Mouse (Mus musculus) myocyte (in vitro differentiated cells): Measurements from ENCODE around the gene P4ha1. TPM values are rescaled to one million over a fixed set of nuclear protein-coding genes. Genes with fewer than 3 reads are reported as not detected.

ENCODE experiments used
- H3K27me3 ChIP-seq: one replicate; pipeline ENCODE4 v1.6.1; 2011; ENCODE audit not compliant: control insufficient read depth, insufficient read depth, insufficient read length
- H3K36me3 ChIP-seq: one replicate; pipeline ENCODE4 v1.6.1; 2011; ENCODE audit not compliant: control insufficient read depth, insufficient read depth
- H3K4me2 ChIP-seq: one replicate; pipeline ENCODE4 v1.6.1; 2011; ENCODE audit warnings: low read depth, control low read depth
- H3K4me3 ChIP-seq: one replicate; pipeline ENCODE4 v1.5.1; 2011; ENCODE audit warnings: mild to moderate bottlenecking, control low read depth, moderate library complexity
- H3K79me2 ChIP-seq: one replicate; pipeline ENCODE4 v1.6.1; 2011; ENCODE audit not compliant: control insufficient read depth, insufficient read depth
- H3ac ChIP-seq: one replicate; pipeline ENCODE4 v1.6.1; 2011; ENCODE audit not compliant: control insufficient read depth, insufficient read length
- CEBPB ChIP-seq: IDR thresholded peaks from 2 replicates; pipeline ENCODE4 v1.6.1; 2011; ENCODE audit warnings: mild to moderate bottlenecking, moderate library complexity; ENCODE audit not compliant: poor library complexity, insufficient read depth, severe bottlenecking
- E2F4 ChIP-seq: IDR thresholded peaks from one replicate; pipeline ENCODE4 v1.6.1; 2011; ENCODE audit warnings: mild to moderate bottlenecking, control low read depth, moderate library complexity; ENCODE audit not compliant: insufficient read depth
- MAX ChIP-seq: IDR thresholded peaks from one replicate; pipeline ENCODE4 v1.6.1; 2011; ENCODE audit warnings: low read depth, mild to moderate bottlenecking, control low read depth
- MYOD1 ChIP-seq, 3 experiments: IDR thresholded peaks; one replicate each; pipeline ENCODE4 v1.6.1; 2011; ENCODE audit warnings: control low read depth in 2 of 3, low read depth in 2 of 3, mild to moderate bottlenecking in 2 of 3, moderate library complexity in 1 of 3; ENCODE audit not compliant: insufficient read length in 2 of 3, control insufficient read depth in 1 of 3
- MYOG ChIP-seq, 3 experiments: IDR thresholded peaks; one replicate each; pipeline ENCODE4 v1.6.1; 2011; ENCODE audit warnings: control low read depth in 2 of 3, low read depth in 2 of 3, mild to moderate bottlenecking in 2 of 3; ENCODE audit not compliant: insufficient read length in 2 of 3, control insufficient read depth in 1 of 3, insufficient read depth in 1 of 3
- POLR2A ChIP-seq: IDR thresholded peaks from one replicate; pipeline ENCODE4 v1.6.1; 2011; ENCODE audit warnings: low read depth, mild to moderate bottlenecking, control low read depth, moderate library complexity; ENCODE audit not compliant: insufficient read length
- POLR2AphosphoS2 ChIP-seq: IDR thresholded peaks from one replicate; pipeline ENCODE4 v1.6.1; 2011; ENCODE audit warnings: low read depth, control low read depth; ENCODE audit not compliant: insufficient read length
- REST ChIP-seq: IDR thresholded peaks from one replicate; pipeline ENCODE4 v1.6.1; 2011; ENCODE audit warnings: mild to moderate bottlenecking, control low read depth, moderate library complexity; ENCODE audit not compliant: insufficient read depth, insufficient read length
- SRF ChIP-seq: IDR thresholded peaks from one replicate; pipeline ENCODE4 v1.6.1; 2011; ENCODE audit warnings: low read depth; ENCODE audit not compliant: control insufficient read depth, insufficient read length
- TCF12 ChIP-seq: IDR thresholded peaks from one replicate; pipeline ENCODE4 v1.6.1; 2011; ENCODE audit warnings: mild to moderate bottlenecking, control low read depth; ENCODE audit not compliant: poor library complexity, insufficient read depth, severe bottlenecking
- TCF3 ChIP-seq: IDR thresholded peaks from one replicate; pipeline ENCODE4 v1.6.1; 2011; ENCODE audit warnings: low read depth, control low read depth; ENCODE audit not compliant: insufficient read length
- USF1 ChIP-seq: IDR thresholded peaks from one replicate; pipeline ENCODE4 v1.6.1; 2011; ENCODE audit warnings: low read depth, mild to moderate bottlenecking, control low read depth, moderate library complexity
- polyA plus RNA-seq: library from polyadenylated mRNA; unstranded; fragments of >200 nt; fragmentation: generic; extraction: Trizol; gene quantifications from one replicate; pipeline ENCODE4 v1.2.1, GENCODE M21; 2012; ENCODE audit warnings: missing spikeins

The P4ha1 gene
- polyA plus RNA-seq, 1 experiment = 107 TPM

- H3K36me3 ChIP-seq = no peaks in the 10 kb centered on the region
- H3K4me3 ChIP-seq = no peak overlapping the region
- no peaks in the 10 kb centered on the region for H3K79me2 ChIP-seq
- TF ChIP-seq TCF3 (no peak), MAX (no peak), POLR2AphosphoS2 (no peak), POLR2A (no peak), TCF12 (no peak), MYOG (IDR thresholded peaks at IDR 0.05; ENCODE audit: control insufficient read depth in 1 of 3, insufficient read depth in 1 of 3, insufficient read length in 2 of 3, low read depth in 2 of 3) (no peak)
- no peaks in the 10 kb centered on the region for H3K27me3 ChIP-seq
- peak overlapping the region; percentile 42 for H3K4me2 ChIP-seq
- no peak overlapping the region for H3ac ChIP-seq
Measured at GRCm38 (mm10) chr10:59308993-59309715, 13.9 kb upstream of the P4ha1 start.

GRCm38 (mm10) chr10:59310124-59310523, 13.0 kb upstream of the P4ha1 start:
- Histone ChIP-seq H3K4me2 (no peak overlapping the region), H3K4me3 (no peak overlapping the region), H3K27me3 (no peaks in the 10 kb centered on the region), H3K79me2 (no peaks in the 10 kb centered on the region), H3K36me3 (no peaks in the 10 kb centered on the region), H3ac (no peak overlapping the region)
- TF ChIP-seq MAX = no peak
- TF ChIP-seq MYOD1 (IDR thresholded peaks at IDR 0.05; ENCODE audit: control insufficient read depth in 1 of 3, insufficient read length in 2 of 3, low read depth in 2 of 3) = no peak
- no peak for TF ChIP-seq E2F4
- TF ChIP-seq SRF = no peak
- TF ChIP-seq POLR2A = no peak
- no peak for TF ChIP-seq POLR2AphosphoS2
- TF ChIP-seq TCF3 = no peak
- no peak for TF ChIP-seq REST
- no peak for TF ChIP-seq USF1

- Histone ChIP-seq H3K27me3 (no peaks in the 10 kb centered on the region), H3K79me2 (no peaks in the 10 kb centered on the region), H3K4me3 (no peak overlapping the region), H3ac (no peak overlapping the region), H3K36me3 (no peaks in the 10 kb centered on the region), H3K4me2 (no peak overlapping the region)
- no peak for TF ChIP-seq TCF12
- no peak for TF ChIP-seq MYOD1 (IDR thresholded peaks at IDR 0.05; ENCODE audit: control insufficient read depth in 1 of 3, insufficient read length in 2 of 3, low read depth in 2 of 3)
- no peak for TF ChIP-seq E2F4
- no peak for TF ChIP-seq POLR2A
- no peak for TF ChIP-seq CEBPB
- no peak for TF ChIP-seq USF1
- TF ChIP-seq SRF = no peak
- TF ChIP-seq REST = no peak
- no peak for TF ChIP-seq MYOG (IDR thresholded peaks at IDR 0.05; ENCODE audit: control insufficient read depth in 1 of 3, insufficient read depth in 1 of 3, insufficient read length in 2 of 3, low read depth in 2 of 3)
Measured at GRCm38 (mm10) chr10:59310691-59311457, 12.2 kb upstream of the P4ha1 start.

- no peak overlapping the region for H3ac ChIP-seq
- no peaks in the 10 kb centered on the region for H3K36me3 ChIP-seq
- TF ChIP-seq POLR2AphosphoS2 (no peak), USF1 (no peak), MAX (no peak), TCF3 (no peak), REST (no peak), E2F4 (no peak), TCF12 (no peak), MYOD1 (IDR thresholded peaks at IDR 0.05; ENCODE audit: control insufficient read depth in 1 of 3, insufficient read length in 2 of 3, low read depth in 2 of 3) (no peak), POLR2A (no peak), SRF (no peak), MYOG (IDR thresholded peaks at IDR 0.05; ENCODE audit: control insufficient read depth in 1 of 3, insufficient read depth in 1 of 3, insufficient read length in 2 of 3, low read depth in 2 of 3) (no peak), CEBPB (no peak)
- H3K27me3 ChIP-seq = no peaks in the 10 kb centered on the region
- no peak overlapping the region for H3K4me3 ChIP-seq
- no peaks in the 10 kb centered on the region for H3K79me2 ChIP-seq
- H3K4me2 ChIP-seq = no peak overlapping the region
Measured at GRCm38 (mm10) chr10:59311881-59312280, 11.2 kb upstream of the P4ha1 start.
